In genomic region chr1:161020051-161020450, GRCm38 (mm10) we compare ENCODE assay signal across 16 mouse cellular contexts.
"Had no signal": no experiment of that assay in that cellular context is flagged by ENCODE, and none has a peak within 500 bp of the region (broad histone marks: within the 10 kb centered on the region; RNA-seq: fewer than 3 reads in every experiment).

No protein-coding gene starts in this region.

- H3K9ac ChIP-seq: neural tube, embryonic 13.5 days; neural tube, embryonic 15.5 days; stomach, embryonic 15.5 days had no signal

- H3K4me1 ChIP-seq: neural tube, embryonic 13.5 days; neural tube, embryonic 15.5 days had no signal

- H3K4me3 ChIP-seq: neural tube, embryonic 13.5 days; neural tube, embryonic 15.5 days; stomach, embryonic 15.5 days had no signal

- DNase-seq: retina, postnatal 1 day; right cerebral cortex, adult 18-20 months; right cerebral cortex, postnatal 14 days; right cerebral cortex, postnatal 25 days; right cerebral cortex, postnatal 4 days; spleen, adult 18-20 months; thymus, adult 18-20 months; thymus, adult 2 months; thymus, postnatal 14 days; thymus, postnatal 25 days; thymus, postnatal 36 days; thymus, postnatal 4 days had no signal

- H3K27ac ChIP-seq: neural tube, embryonic 13.5 days; neural tube, embryonic 15.5 days; stomach, embryonic 15.5 days; stomach, postnatal 0 days had no signal

- H3K9me3 ChIP-seq: neural tube, embryonic 13.5 days; neural tube, embryonic 15.5 days; stomach, embryonic 15.5 days had no signal

- H3K27me3 ChIP-seq: neural tube, embryonic 13.5 days; neural tube, embryonic 15.5 days; stomach, embryonic 15.5 days had no signal
